Mouse (Mus musculus) MEL (cell line): ENCODE measurements around the gene Vsig1.

Source experiments
- GABPA ChIP-seq: IDR thresholded peaks from 2 replicates; pipeline ENCODE4 v1.6.1; 2012; ENCODE audit warnings: low read depth, mild to moderate bottlenecking, inconsistent platforms, low read length, improper control_type of control experiment, moderate library complexity
- MAFK ChIP-seq: IDR thresholded peaks from 2 replicates; pipeline ENCODE4 v1.6.1; 2011; ENCODE audit warnings: low read depth, mild to moderate bottlenecking, low read length, improper control_type of control experiment, borderline replicate concordance
- POLR2A ChIP-seq, 2 experiments: IDR thresholded peaks; 2 replicates each; pipeline ENCODE4 v1.6.1; 2011 to 2012; ENCODE audit warnings: low read length in 2 of 2, mild to moderate bottlenecking in 2 of 2, control low read depth in 1 of 2, improper control_type of control experiment in 1 of 2, low read depth in 1 of 2, moderate library complexity in 1 of 2; ENCODE audit not compliant: control insufficient read depth in 1 of 2, insufficient read depth in 1 of 2, poor library complexity in 1 of 2
- POLR2AphosphoS2 ChIP-seq: IDR thresholded peaks from 2 replicates; pipeline ENCODE4 v1.6.1; 2011; ENCODE audit warnings: low read length, improper control_type of control experiment

- TF ChIP-seq MAFK = no peak
- no peak for TF ChIP-seq POLR2AphosphoS2
- TF ChIP-seq GABPA = no peak
- no peak for TF ChIP-seq POLR2A (IDR thresholded peaks at IDR 0.05; ENCODE audit: control insufficient read depth in 1 of 2, insufficient read depth in 1 of 2, low read depth in 1 of 2, low read length in 2 of 2, poor library complexity in 1 of 2)
These were observed 13.9 kb downstream of the Vsig1 start for GRCm38 (mm10) chrX:140921321-140921720.
